Mouse (Mus musculus): ENCODE measurements around the gene Phf24. TPM values are rescaled to one million over a fixed set of nuclear protein-coding genes. Genes with fewer than 3 reads are reported as not detected.
"Not testable (repeated sequence)": the region's sequence is repeated elsewhere in the genome, so short reads cannot be mapped to it uniquely, and the experiment has no call there.

Phf24 gene
- polyA plus RNA-seq, 1 experiment, result 4.7 TPM

DNA sequence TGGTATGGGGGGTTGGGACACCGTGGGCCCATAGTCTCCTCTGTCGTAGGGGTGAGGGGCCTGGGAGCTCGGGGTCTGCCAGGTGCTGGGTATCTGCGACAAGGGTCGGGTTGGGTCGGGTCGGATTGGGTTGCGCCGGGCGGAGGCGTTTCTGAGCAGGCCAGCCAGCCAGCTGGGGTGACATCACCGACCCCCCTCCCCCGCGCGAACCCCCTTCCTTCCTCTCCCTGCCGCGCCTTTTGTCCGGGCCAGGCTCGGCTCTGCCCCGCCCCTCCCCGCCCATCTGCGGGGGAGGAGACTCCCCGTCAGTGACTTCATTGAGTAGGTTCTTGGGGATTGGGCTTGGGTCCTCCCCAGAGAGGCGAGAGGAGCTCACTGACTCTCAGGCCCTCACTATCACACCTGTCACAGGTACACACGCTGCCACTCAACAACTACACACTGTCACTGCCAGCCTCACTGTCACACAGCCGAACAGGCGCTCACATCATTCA lies 33.7 kb downstream of the Phf24 start:
- no peak for DNase-seq (ENCODE audit: low spot score)

GRCm38 (mm10) chr4:42951206-42952195 lies 35.0 kb downstream of the Phf24 start:
- no peak for DNase-seq (ENCODE audit: low spot score)

DNA sequence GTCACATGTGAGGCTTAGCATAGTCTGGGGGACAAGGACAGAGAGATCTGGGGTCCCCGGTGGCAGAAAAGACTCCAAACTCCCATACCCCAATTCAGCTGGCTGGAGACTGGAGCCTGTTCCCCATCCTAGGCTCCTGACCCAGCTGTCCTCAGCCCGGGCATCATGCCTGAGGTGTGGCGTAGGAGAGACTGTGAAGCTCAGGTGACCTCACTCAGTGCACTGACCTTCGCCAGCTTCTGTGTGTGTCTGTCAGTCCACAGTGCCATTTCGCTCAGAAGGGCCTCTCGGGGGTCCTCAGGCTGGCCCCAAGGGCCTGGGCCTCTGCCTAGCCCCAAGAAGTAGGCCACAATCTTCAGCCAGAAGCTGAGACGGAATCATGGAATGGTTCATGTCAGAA lies 36.1 kb downstream of the Phf24 start:
- no peak for DNase-seq (ENCODE audit: low spot score)

DNA sequence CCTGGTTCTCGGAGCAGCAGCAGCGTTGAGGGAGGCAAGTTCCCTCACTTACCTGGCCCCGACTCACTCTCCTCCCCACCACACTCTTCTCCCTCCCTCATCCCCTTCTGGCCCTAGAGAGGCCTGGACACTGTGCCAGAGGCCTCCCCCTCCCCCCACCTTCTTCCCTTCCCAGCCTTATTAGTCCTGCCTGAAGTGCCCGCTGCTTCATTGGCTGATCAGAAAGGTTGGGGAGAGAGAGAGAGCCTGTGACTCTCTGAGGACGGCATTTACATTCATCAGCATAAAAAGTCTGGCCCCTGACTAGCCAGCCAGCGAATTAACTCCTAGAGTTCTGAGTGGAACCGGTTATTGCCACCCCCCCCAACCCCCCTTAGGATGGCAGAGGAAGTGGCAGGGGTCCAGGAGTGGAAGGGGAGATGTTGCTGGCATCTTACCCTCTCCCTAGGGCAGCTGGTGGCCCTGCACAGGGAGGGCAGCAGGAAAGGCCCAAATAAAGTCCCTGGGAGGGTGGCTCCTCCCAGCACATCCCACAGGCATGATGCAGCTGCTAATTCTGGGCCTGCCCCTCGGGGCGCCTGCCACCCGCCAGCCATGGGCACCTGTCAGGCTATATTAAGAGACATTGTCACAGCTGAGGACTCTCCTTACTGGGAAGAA lies 37.1 kb downstream of the Phf24 start:
- no peak for DNase-seq (ENCODE audit: low spot score)

- DNase-seq (ENCODE audit: low spot score), result no peak
Measured at GRCm38 (mm10) chr4:42954297-42954696, 37.8 kb downstream of the Phf24 start.

- no peak for DNase-seq (ENCODE audit: low spot score)
Measured at GRCm38 (mm10) chr4:42955200-42955599, 38.7 kb downstream of the Phf24 start.

DNA sequence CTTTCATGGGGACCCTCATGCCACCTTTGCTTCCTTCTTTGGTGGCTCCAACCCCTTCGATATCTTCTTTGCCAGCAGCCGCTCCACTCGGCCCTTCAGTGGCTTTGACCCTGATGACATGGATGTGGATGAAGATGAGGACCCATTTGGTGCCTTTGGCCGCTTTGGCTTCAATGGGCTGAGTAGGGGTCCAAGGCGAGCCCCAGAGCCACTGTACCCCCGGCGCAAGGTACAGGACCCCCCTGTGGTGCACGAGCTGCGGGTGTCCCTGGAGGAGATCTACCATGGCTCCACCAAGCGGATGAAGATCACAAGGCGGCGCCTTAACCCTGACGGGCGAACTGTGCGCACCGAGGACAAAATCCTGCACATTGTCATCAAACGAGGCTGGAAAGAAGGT lies 40.1 kb downstream of the Phf24 start:
- DNase-seq (ENCODE audit: low spot score), result no peak

DNA sequence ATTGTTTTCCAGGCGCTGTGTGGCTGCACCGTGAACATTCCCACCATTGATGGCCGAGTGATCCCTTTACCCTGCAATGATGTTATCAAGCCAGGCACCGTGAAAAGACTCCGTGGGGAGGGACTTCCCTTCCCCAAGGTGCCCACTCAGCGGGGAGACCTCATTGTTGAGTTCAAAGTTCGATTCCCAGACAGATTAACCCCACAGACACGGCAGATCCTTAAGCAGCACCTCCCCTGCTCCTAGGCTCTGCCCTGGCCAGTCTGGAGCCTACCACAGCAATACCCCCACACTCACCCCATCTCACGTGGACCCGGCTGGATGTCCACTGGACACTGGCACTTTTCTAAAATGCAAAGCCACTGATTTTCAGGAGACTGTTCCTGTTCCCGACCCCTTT lies 40.8 kb downstream of the Phf24 start:
- no peak for DNase-seq (ENCODE audit: low spot score)

DNA sequence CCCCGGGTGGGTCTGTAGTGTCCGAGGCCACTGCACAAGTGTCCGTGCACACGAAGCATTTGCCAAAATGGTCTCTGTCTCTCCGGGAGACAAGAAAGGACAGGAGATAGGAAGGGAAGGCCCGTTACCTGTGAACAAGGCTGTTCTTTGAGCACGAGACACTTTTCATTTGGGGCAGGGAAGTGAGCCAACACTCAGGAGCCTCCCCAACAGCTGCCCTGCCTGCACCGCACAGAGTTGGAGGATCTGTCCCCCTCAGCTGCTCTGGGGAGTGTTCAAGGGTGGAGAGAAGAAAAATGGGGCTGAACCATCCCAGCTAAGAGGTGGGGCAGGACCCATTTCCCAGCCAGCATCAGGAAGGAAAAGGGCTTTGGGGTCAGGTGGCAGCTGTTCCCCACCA lies 41.5 kb downstream of the Phf24 start:
- DNase-seq (ENCODE audit: low spot score), result no peak

- DNase-seq (ENCODE audit: low spot score), result no peak
Measured at GRCm38 (mm10) chr4:42958942-42959341, 42.5 kb downstream of the Phf24 start.

- DNase-seq (ENCODE audit: low spot score), result no peak
Measured at GRCm38 (mm10) chr4:42959382-42959781, 42.9 kb downstream of the Phf24 start.

DNA sequence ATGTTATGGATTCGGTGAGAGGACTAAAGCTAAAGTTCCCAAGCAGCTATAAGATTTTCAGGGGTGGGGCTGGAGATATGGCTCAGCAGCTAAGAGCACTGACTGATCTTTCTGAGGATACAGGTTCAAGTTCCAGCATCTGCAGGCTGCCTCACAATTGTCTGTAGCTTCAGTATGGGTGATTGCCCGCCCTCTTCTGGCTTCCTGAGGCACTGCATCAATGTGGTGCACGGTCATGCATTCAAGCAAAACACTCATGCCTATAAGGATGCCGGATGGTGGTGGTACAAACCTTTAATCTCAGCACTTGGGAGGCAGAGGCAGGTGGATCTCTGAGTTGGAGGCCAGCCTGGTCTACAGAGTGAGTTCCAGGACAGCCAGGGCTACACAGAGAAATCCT lies 45.1 kb downstream of the Phf24 start:
- no peak for DNase-seq (ENCODE audit: low spot score)

GRCm38 (mm10) chr4:42963480-42963879 lies 47.0 kb downstream of the Phf24 start:
- DNase-seq (ENCODE audit: low spot score), result no peak

GRCm38 (mm10) chr4:42965039-42965719 lies 48.7 kb downstream of the Phf24 start:
- DNase-seq (ENCODE audit: low spot score), result no peak

- no peak for DNase-seq (ENCODE audit: low spot score)
Measured at GRCm38 (mm10) chr4:42969304-42969703, 52.8 kb downstream of the Phf24 start, which contains the start of gene 1700022I11Rik. 1700022I11Rik (plus strand) TSS chr4:42969604.

DNA sequence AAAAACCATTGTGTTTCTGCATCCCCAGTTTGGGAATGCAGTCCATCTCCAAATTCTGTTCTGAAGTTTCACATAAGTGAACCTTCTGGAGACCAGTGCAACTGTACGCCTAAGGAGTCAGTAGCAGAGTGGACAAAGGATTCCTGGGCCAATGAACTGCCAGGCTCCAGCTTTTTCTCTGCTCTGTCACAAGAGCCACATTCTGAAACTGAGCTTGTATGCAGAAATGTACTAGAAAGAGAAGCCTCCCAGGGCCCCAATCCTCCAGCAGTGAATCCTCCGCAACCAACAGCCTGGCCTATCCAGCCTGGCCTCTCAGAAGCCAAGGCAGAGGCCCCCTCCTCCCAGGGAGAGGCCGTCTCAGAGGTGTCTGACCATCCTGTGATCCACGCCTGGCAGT lies 56.5 kb downstream of the Phf24 start:
- no peak for DNase-seq (ENCODE audit: low spot score)

DNA sequence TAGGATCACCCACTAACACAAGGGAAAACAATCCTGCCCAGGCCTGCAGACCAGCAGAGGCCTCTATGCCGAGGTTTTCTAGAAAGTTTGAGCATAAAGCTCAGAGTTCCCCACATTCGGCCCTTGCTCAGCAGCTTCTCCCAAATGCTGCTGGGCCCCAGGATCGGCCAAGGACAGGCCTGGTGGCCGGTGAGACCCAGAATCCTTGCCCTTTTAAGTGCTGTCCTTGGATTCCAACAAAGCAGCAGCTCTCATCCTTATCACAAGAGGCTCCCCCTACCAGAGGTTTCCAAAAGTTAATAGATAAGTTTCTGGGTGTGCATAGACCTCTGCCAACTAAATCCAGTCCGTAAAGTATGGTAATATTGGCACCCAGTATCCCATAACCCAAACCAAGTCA lies 57.4 kb downstream of the Phf24 start:
- no peak for DNase-seq (ENCODE audit: low spot score)

DNA sequence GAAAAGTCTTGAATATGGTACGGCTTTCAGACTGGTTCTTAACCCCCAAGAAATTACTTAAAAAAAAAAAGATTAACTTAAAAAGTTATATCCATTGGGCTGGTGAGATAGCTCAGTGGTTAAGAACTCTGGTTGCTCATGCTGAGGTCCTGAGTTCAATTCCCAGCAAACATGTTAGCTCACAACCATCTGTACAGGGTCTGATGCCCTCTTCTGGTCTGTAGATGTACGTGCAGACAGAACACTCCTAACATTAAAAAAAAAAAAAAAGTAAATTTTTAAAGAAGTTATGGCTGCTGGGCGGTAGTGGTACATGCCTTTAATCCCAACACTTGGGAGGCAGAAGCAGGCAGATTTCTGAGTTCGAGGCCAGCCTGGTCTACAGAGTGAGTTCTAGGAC lies 61.6 kb downstream of the Phf24 start:
- no peak for DNase-seq (ENCODE audit: low spot score)

- DNase-seq (ENCODE audit: low spot score), result not testable (repeated sequence)
Measured at GRCm38 (mm10) chr4:42980467-42980866, 64.0 kb downstream of the Phf24 start.

DNA sequence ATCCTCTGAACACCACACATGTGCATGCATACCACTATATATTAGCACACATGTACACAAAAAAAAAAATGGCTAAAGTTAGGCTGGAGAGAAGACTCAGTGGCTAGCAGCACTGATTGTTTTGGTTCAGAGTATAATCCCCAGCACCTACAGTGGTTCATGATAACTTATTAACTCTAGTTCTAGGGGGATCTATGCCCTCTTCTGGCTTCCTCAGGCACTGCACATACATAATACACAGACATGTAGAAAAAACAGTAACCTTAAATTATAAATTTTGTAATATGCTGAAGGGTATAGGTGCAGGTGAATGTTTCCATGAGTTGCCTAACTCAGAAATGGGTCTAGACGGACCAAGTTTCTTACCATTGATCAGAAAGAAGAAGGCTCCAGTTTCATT lies 71.8 kb downstream of the Phf24 start:
- DNase-seq (ENCODE audit: low spot score), result no peak
